Mouse (Mus musculus) myocyte (in vitro differentiated cells): ENCODE results near the gene Clnk.

Experiments used
- CEBPB ChIP-seq: IDR thresholded peaks from 2 replicates; pipeline ENCODE4 v1.6.1; 2011; ENCODE audit warnings: mild to moderate bottlenecking, moderate library complexity; ENCODE audit not compliant: poor library complexity, insufficient read depth, severe bottlenecking
- MAX ChIP-seq: IDR thresholded peaks from one replicate; pipeline ENCODE4 v1.6.1; 2011; ENCODE audit warnings: low read depth, mild to moderate bottlenecking, control low read depth
- POLR2A ChIP-seq: IDR thresholded peaks from one replicate; pipeline ENCODE4 v1.6.1; 2011; ENCODE audit warnings: low read depth, mild to moderate bottlenecking, control low read depth, moderate library complexity; ENCODE audit not compliant: insufficient read length
- POLR2AphosphoS2 ChIP-seq: IDR thresholded peaks from one replicate; pipeline ENCODE4 v1.6.1; 2011; ENCODE audit warnings: low read depth, control low read depth; ENCODE audit not compliant: insufficient read length
- TCF12 ChIP-seq: IDR thresholded peaks from one replicate; pipeline ENCODE4 v1.6.1; 2011; ENCODE audit warnings: mild to moderate bottlenecking, control low read depth; ENCODE audit not compliant: poor library complexity, insufficient read depth, severe bottlenecking
- USF1 ChIP-seq: IDR thresholded peaks from one replicate; pipeline ENCODE4 v1.6.1; 2011; ENCODE audit warnings: low read depth, mild to moderate bottlenecking, control low read depth, moderate library complexity

GRCm38 (mm10) chr5:38875403-38875802 is 1.2 kb downstream of the Clnk start:
- TF ChIP-seq POLR2A (no peak), USF1 (no peak), TCF12 (no peak), MAX (no peak), POLR2AphosphoS2 (no peak), CEBPB (no peak)
